Mouse (Mus musculus): ENCODE results near the gene Olfr1419. TPM values are rescaled to one million over a fixed set of nuclear protein-coding genes. Genes with fewer than 3 reads are reported as not detected.

Olfr1419 gene
- total and polyA plus RNA-seq, 3 experiments, result not detected

DNA sequence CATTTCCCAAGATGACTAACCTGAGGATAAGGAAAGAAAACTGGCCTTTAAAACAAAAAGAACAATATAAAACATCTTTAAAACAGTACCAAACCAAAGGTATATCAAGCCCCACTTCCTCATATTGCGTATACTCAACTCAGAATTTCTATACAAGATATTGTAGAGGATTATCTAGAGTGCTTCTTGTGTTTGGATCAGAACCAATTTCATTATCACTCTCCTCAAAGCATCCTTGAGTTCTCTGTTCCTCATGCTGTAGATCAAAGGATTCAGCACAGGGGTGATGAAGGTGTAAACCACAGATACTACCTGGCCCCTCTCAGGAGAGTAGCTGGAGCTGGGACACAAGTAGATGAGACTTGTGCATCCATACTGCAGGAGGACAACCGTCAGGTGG is 20.1 kb downstream of the Olfr1419 start:
- H3K79me2 ChIP-seq (replicated peaks; ENCODE audit: control insufficient read depth, extremely low read depth, insufficient read depth, poor library complexity, severe bottlenecking), result no peaks in the 10 kb centered on the region
- no peaks in the 10 kb centered on the region for H3K36me3 ChIP-seq (replicated peaks in 1 of 2; ENCODE audit: control insufficient read depth in 1 of 2, insufficient read depth in 1 of 2, low read length in 1 of 2)
- no peak overlapping the region for H3K4me3 ChIP-seq (replicated peaks in 1 of 3; ENCODE audit: low read depth in 2 of 3, low read length in 2 of 3, poor library complexity in 1 of 3)
- TF ChIP-seq TCF12 (IDR thresholded peaks at IDR 0.05; ENCODE audit: low read depth, low read length) (no peak), BHLHE40 (IDR thresholded peaks at IDR 0.05; ENCODE audit: low read depth, low read length) (no peak), USF2 (conservative IDR thresholded peaks at IDR 0.05; ENCODE audit: low read depth, low read length) (no peak), JUN (IDR thresholded peaks at IDR 0.05; ENCODE audit: insufficient read depth, low read depth, low read length) (no peak), HCFC1 (IDR thresholded peaks at IDR 0.05; ENCODE audit: low read depth, low read length) (no peak), ZMIZ1 (IDR thresholded peaks at IDR 0.05; ENCODE audit: low read depth, low read length) (no peak), ZKSCAN1 (IDR thresholded peaks at IDR 0.05; ENCODE audit: borderline replicate concordance, low read depth, low read length) (no peak), KAT2A (IDR thresholded peaks at IDR 0.05; ENCODE audit: insufficient replicate concordance, low read length) (no peak), RCOR1 (conservative IDR thresholded peaks at IDR 0.05; ENCODE audit: low read depth, low read length) (no peak), POLR2A (IDR thresholded peaks at IDR 0.05; ENCODE audit: low read depth, low read length) (no peak)
- H3K4me2 ChIP-seq (ENCODE audit: insufficient read depth, low read depth, poor library complexity, severe bottlenecking), result no peak overlapping the region
- no peak overlapping the region for H3K9ac ChIP-seq (ENCODE audit: insufficient read depth, low read depth)
- dilution Hi-C loops (cut with MboI; ENCODE audit: extremely low pct_ligation_motif_present, extremely low pct_unique_long_range_greater_than_20kb, low sequenced_read_pairs) (no loop called here), in situ Hi-C loops (cut with MboI; ENCODE audit: low pct_ligation_motif_present, low pct_unique_long_range_greater_than_20kb, low sequenced_read_pairs) (no loop called here)
- no peaks in the 10 kb centered on the region for H3K27me3 ChIP-seq (replicated peaks)
- DNase-seq (ENCODE audit: extremely low read depth), result no peak
- H3K4me1 ChIP-seq (ENCODE audit: control insufficient read depth in 1 of 2, insufficient read depth in 2 of 2), result peaks cover 3 to 16% of the 10 kb centered on the region in 2 experiments; a peak in 2 of 4 replicates
- no peak overlapping the region for H3K27ac ChIP-seq (ENCODE audit: insufficient read depth, low read depth)
- H3K9me3 ChIP-seq (replicated peaks; ENCODE audit: low read length), result no peaks in the 10 kb centered on the region

DNA sequence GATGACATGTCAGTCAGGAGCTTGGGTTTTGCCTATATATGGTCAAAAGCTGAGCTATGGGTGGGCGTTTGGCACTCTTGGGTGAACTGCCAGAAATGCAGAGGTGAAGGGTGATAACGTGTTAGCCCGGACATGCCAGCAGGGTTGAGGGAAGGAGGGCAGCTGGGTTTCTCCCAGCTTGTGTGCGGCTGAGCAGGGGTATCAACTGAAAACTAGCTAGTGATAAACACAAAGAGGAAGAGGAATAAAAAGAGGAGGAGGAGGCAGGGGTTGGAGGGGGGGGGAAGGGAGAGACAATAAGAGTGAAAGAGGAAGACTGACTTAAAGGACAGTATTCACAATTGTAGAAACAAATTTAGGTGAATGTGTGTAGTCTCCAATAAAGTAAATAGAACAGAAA is 22.3 kb downstream of the Olfr1419 start:
- no peak overlapping the region for H3K4me3 ChIP-seq (replicated peaks in 1 of 3; ENCODE audit: low read depth in 2 of 3, low read length in 2 of 3, poor library complexity in 1 of 3)
- no peaks in the 10 kb centered on the region for H3K9me3 ChIP-seq (replicated peaks; ENCODE audit: low read length)
- no peak overlapping the region for H3K4me2 ChIP-seq (ENCODE audit: insufficient read depth, low read depth, poor library complexity, severe bottlenecking)
- peaks cover 3 to 16% of the 10 kb centered on the region in 2 experiments; a peak in 2 of 4 replicates for H3K4me1 ChIP-seq (ENCODE audit: control insufficient read depth in 1 of 2, insufficient read depth in 2 of 2)
- TF ChIP-seq TCF12 (IDR thresholded peaks at IDR 0.05; ENCODE audit: low read depth, low read length) (no peak), CHD1 (IDR thresholded peaks at IDR 0.05; ENCODE audit: low read depth, low read length) (no peak), MYC (IDR thresholded peaks at IDR 0.05; ENCODE audit: low read depth, low read length) (no peak)
- no peak overlapping the region for H3K9ac ChIP-seq (ENCODE audit: insufficient read depth, low read depth)
- H3K27ac ChIP-seq (ENCODE audit: insufficient read depth, low read depth), result no peak overlapping the region
- no peaks in the 10 kb centered on the region for H3K36me3 ChIP-seq (replicated peaks in 1 of 2; ENCODE audit: control insufficient read depth in 1 of 2, insufficient read depth in 1 of 2, low read length in 1 of 2)
- dilution Hi-C loops (cut with MboI; ENCODE audit: extremely low pct_ligation_motif_present, extremely low pct_unique_long_range_greater_than_20kb, low sequenced_read_pairs) (no loop called here), in situ Hi-C loops (cut with MboI; ENCODE audit: low pct_ligation_motif_present, low pct_unique_long_range_greater_than_20kb, low sequenced_read_pairs) (no loop called here)
- no peaks in the 10 kb centered on the region for H3K79me2 ChIP-seq (replicated peaks; ENCODE audit: control insufficient read depth, extremely low read depth, insufficient read depth, poor library complexity, severe bottlenecking)
- no peaks in the 10 kb centered on the region for H3K27me3 ChIP-seq (replicated peaks)
- DNase-seq (ENCODE audit: extremely low read depth), result peak; percentile 2

DNA sequence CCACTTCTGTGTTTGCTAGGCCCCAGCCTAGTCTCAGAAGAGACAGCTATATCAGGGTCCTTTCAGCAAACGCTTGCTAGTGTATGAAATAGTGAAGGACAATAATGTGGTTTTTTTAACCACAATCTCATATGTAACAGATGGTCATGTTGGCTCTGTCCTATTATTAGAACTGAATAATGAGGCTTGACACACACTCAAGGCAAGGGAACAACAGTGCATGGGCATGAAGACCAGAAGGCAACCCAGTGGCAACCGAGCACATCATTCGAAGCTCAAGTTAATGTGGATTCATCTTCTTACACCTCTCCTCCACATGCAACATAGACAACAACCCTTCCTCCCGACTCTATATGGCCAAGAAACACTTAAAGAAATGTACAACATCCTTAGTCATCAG is 28.6 kb downstream of the Olfr1419 start:
- dilution Hi-C loops (cut with MboI; ENCODE audit: extremely low pct_ligation_motif_present, extremely low pct_unique_long_range_greater_than_20kb, low sequenced_read_pairs) (no loop called here), in situ Hi-C loops (cut with MboI; ENCODE audit: low pct_ligation_motif_present, low pct_unique_long_range_greater_than_20kb, low sequenced_read_pairs) (no loop called here)
- no peak overlapping the region for H3K4me3 ChIP-seq (replicated peaks in 1 of 3; ENCODE audit: low read depth in 2 of 3, low read length in 2 of 3, poor library complexity in 1 of 3)
- no peak overlapping the region for H3K4me2 ChIP-seq (ENCODE audit: insufficient read depth, low read depth, poor library complexity, severe bottlenecking)
- H3K27ac ChIP-seq (ENCODE audit: insufficient read depth, low read depth), result no peak overlapping the region
- TF ChIP-seq KAT2A (IDR thresholded peaks at IDR 0.05; ENCODE audit: insufficient replicate concordance, low read length), result no peak
- no peak for TF ChIP-seq MAZ (IDR thresholded peaks at IDR 0.05; ENCODE audit: low read depth, low read length)
- TF ChIP-seq USF1 (IDR thresholded peaks at IDR 0.05; ENCODE audit: low read depth, low read length), result no peak
- TF ChIP-seq IRF4 (IDR thresholded peaks at IDR 0.05; ENCODE audit: low read depth, low read length), result no peak
- TF ChIP-seq SMC3 (IDR thresholded peaks at IDR 0.05; ENCODE audit: low read depth, low read length), result no peak
- TF ChIP-seq NELFE (IDR thresholded peaks at IDR 0.05; ENCODE audit: low read depth, low read length), result no peak
- no peak for DNase-seq (ENCODE audit: extremely low read depth)
- no peak overlapping the region for H3K9ac ChIP-seq (ENCODE audit: insufficient read depth, low read depth)
- no peaks in the 10 kb centered on the region for H3K9me3 ChIP-seq (replicated peaks; ENCODE audit: low read length)
- no peaks in the 10 kb centered on the region for H3K79me2 ChIP-seq (replicated peaks; ENCODE audit: control insufficient read depth, extremely low read depth, insufficient read depth, poor library complexity, severe bottlenecking)
- H3K36me3 ChIP-seq (replicated peaks in 1 of 2; ENCODE audit: control insufficient read depth in 1 of 2, insufficient read depth in 1 of 2, low read length in 1 of 2), result no peaks in the 10 kb centered on the region
- H3K4me1 ChIP-seq (ENCODE audit: control insufficient read depth in 1 of 2, insufficient read depth in 2 of 2), result 0 out of 4 replicates have a peak, but pooled peaks cover 0 to 2% of the 10 kb centered on the region in 2 experiments
- no peaks in the 10 kb centered on the region for H3K27me3 ChIP-seq (replicated peaks)

Measured in CH12.LX (cell line).